Mouse (Mus musculus): ENCODE results near the gene Col5a3. TPM values are rescaled to one million over a fixed set of nuclear protein-coding genes. Genes with fewer than 3 reads are reported as not detected.

The Col5a3 gene
- polyA plus RNA-seq, 1 experiment = 71.7 TPM

DNA sequence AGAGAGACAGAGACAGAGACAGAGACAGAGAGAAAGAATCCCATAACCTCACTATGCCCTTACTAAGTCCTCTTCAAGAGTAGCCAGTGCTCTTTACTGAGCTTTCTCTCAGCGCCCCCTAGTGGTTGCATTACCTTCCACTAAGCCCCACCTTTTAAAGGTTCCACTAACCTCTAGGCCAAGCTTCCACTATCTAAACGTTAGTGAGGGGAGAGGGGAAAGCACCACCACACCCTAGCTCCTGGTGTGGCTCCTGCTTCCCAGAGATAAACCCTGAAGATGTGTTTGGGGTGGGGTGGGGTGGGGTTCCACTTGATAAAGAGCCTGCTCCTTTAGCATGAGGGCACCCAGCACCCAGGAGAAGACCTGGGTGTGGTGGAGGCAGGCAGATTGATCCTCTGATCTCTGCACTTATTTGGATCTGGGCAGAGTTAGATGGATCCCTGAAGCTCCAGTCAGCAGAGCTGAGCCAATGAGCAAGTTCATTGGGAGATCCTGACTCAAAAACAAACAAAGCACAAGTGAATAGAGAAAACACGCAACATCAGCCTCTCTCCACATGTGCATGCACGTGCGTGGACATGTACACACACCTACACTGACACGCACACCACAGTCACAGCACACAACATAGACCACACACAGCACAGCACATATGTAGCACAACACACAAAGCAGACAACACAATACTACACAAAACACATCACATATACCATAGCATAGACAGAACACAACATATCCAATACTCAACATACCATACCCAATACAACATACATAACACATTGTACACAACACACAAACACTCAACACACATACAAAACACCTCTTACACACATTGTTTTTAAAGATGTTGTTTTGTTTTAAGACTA, 57.5 kb downstream of the Col5a3 start:
- no peak overlapping the region for H3K4me3 ChIP-seq (ENCODE audit: insufficient read depth, low read length)
- no peaks in the 10 kb centered on the region for H3K4me1 ChIP-seq (ENCODE audit: control insufficient read depth, insufficient read depth, low read length)
- no peak overlapping the region for H3K27ac ChIP-seq (ENCODE audit: insufficient read depth, low read length)
- TF ChIP-seq POLR2A (IDR thresholded peaks at IDR 0.05; ENCODE audit: low read depth, low read length) = no peak
- TF ChIP-seq CTCF (IDR thresholded peaks at IDR 0.05; ENCODE audit: borderline replicate concordance, insufficient read depth, low read length) = no peak; the same call in 1 of the 2 replicates

DNA sequence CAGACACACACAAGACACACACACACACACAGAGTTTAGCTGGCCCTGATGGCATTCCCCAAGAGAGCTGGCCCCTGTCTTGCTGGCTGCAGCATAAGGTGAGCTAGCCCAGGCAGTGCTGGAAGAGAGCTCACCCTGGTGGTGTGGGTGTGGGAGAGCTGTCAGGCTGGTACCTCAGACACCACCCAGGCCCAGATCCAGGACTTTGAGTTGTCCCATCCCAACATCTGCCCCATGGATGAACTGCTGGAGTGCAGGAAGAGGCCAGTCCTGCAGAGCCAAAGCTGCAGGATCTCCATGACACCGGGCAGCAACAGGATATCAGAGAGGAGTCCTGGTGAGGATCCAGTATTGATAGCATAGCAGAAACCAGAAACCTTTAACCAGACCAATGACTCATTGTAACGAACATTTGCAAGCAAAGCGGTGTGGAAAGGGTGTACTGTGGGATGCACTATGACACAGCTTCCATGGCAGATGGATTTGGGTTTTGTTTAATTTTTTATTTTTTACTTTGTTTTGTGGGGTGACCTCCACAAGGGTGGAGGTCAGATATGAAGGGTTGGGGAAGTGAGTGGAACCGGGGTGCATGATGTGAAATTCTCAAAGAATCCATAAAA, 58.7 kb downstream of the Col5a3 start:
- H3K4me3 ChIP-seq (ENCODE audit: insufficient read depth, low read length) = no peak overlapping the region
- TF ChIP-seq CTCF (IDR thresholded peaks at IDR 0.05; ENCODE audit: borderline replicate concordance, insufficient read depth, low read length) (no peak), POLR2A (IDR thresholded peaks at IDR 0.05; ENCODE audit: low read depth, low read length) (no peak)
- no peaks in the 10 kb centered on the region for H3K4me1 ChIP-seq (ENCODE audit: control insufficient read depth, insufficient read depth, low read length)
- no peak overlapping the region for H3K27ac ChIP-seq (ENCODE audit: insufficient read depth, low read length)

DNA sequence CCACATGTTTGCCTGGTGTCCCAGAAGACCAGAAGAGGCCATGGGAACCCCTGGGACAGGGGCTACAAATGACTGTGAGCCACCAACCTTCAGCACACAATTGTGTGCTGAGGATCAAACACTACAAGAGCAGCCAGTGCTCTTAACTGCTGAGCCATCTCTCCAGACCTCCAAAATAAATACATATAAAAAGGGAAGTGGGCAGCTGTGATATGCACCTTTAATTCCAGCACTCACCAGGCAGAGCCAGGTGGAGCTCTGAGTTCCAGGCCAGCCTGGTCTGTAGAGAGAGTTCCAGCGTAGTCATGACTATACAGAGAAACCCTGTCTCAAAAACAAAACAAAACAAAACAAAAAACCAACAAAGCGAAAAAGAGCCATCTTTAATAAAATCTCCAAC, 60.5 kb downstream of the Col5a3 start:
- no peaks in the 10 kb centered on the region for H3K4me1 ChIP-seq (ENCODE audit: control insufficient read depth, insufficient read depth, low read length)
- no peak overlapping the region for H3K27ac ChIP-seq (ENCODE audit: insufficient read depth, low read length)
- H3K4me3 ChIP-seq (ENCODE audit: insufficient read depth, low read length) = no peak overlapping the region
- no peak for TF ChIP-seq POLR2A (IDR thresholded peaks at IDR 0.05; ENCODE audit: low read depth, low read length)
- no peak for TF ChIP-seq CTCF (IDR thresholded peaks at IDR 0.05; ENCODE audit: borderline replicate concordance, insufficient read depth, low read length)

DNA sequence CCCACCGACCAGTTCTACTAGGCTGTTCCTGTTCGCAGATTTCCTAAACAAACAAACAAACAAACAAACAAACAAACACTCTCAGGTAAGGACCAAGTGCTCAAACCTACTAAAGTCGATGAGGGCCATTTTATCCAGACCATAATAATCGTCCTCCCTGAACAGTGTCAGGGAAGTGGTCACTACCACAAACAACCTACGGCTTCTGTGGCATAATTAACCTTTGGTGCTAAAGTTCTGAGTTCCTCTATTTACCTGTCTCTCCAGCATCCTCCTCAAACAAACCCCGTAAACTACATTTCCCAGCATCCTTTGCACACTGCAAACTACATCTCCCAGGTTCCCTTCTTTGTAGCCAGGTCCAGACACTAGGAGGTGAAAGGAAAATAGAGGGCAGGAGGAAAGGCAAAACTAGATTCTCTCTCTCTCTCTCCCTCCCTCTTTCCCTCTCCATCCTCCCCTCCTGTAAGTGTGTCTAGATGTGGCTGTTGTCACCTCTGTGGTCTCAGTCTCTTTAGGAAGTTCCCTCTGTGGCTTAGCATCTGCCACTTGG, 63.3 kb downstream of the Col5a3 start:
- H3K27ac ChIP-seq (ENCODE audit: insufficient read depth, low read length) = no peak overlapping the region
- no peak overlapping the region for H3K4me3 ChIP-seq (ENCODE audit: insufficient read depth, low read length)
- H3K4me1 ChIP-seq (ENCODE audit: control insufficient read depth, insufficient read depth, low read length) = no peaks in the 10 kb centered on the region
- no peak for TF ChIP-seq POLR2A (IDR thresholded peaks at IDR 0.05; ENCODE audit: low read depth, low read length)

DNA sequence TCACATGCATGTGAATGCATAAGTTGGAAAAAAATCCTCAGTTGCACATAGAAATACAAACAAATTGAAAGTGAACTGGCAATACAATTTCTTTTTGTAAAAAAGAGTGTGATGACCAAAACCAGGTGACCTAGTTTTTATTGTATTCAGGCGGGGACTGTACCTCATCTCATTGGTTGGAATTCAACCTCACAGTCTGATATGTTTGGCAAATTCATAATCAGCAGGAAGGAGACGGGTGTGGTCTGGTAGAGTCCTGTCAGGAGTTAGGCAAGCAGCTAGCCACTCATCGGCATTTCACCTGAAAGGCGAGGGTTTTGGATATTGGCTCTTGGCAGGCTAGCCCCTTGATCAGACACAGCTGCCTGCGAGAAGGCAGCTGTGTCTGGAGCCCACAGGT, 65.7 kb downstream of the Col5a3 start:
- no peak overlapping the region for H3K4me3 ChIP-seq (ENCODE audit: insufficient read depth, low read length)
- TF ChIP-seq CTCF (IDR thresholded peaks at IDR 0.05; ENCODE audit: borderline replicate concordance, insufficient read depth, low read length) (no peak), POLR2A (IDR thresholded peaks at IDR 0.05; ENCODE audit: low read depth, low read length) (no peak)
- H3K27ac ChIP-seq (ENCODE audit: insufficient read depth, low read length) = no peak overlapping the region
- H3K4me1 ChIP-seq (ENCODE audit: control insufficient read depth, insufficient read depth, low read length) = no peaks in the 10 kb centered on the region

DNA sequence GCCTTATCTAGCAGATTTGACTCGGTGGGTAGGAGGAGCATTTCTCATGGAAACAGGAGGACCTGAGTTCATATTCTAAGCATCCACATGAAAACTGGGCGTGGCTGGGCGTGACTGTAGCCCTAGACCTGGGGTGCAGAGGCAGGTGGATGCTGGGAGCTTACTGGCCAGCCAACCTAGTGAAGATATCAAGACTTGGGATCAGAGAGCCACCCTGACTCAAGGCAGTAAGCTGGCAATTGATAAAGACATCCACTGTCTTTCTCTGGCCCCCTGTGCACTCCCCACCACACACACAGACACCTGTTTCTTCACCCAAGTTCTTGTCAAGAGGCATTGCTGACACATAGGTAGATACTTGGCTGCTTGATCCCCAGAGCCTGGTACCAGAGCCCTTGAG, 66.3 kb downstream of the Col5a3 start:
- TF ChIP-seq POLR2A (IDR thresholded peaks at IDR 0.05; ENCODE audit: low read depth, low read length) = no peak
- TF ChIP-seq CTCF (IDR thresholded peaks at IDR 0.05; ENCODE audit: borderline replicate concordance, insufficient read depth, low read length) = no peak
- Histone ChIP-seq H3K27ac (ENCODE audit: insufficient read depth, low read length) (no peak overlapping the region), H3K4me1 (ENCODE audit: control insufficient read depth, insufficient read depth, low read length) (no peaks in the 10 kb centered on the region), H3K4me3 (ENCODE audit: insufficient read depth, low read length) (no peak overlapping the region)

DNA sequence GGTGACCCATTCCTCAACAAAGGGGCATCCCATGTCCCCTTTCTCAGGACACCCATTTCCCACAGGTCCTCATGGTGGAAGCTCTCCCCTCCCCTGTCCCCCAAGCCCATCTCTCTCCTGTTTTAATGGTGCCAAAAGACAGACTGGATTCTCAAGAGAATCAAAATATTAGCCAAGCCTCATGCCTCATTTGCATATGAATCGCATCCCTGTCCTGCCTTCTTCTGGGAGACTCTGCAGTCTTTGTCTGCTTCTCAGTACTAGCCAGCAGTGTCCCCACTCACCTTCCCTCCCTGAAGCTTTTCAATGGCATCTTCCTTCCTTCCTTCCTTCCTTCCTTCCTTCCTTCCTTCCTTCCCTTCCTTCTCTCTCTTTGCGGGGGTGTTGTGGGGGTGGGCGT, 67.2 kb downstream of the Col5a3 start:
- H3K27ac ChIP-seq (ENCODE audit: insufficient read depth, low read length) = no peak overlapping the region
- no peak overlapping the region for H3K4me3 ChIP-seq (ENCODE audit: insufficient read depth, low read length)
- H3K4me1 ChIP-seq (ENCODE audit: control insufficient read depth, insufficient read depth, low read length) = no peaks in the 10 kb centered on the region
- TF ChIP-seq POLR2A (IDR thresholded peaks at IDR 0.05; ENCODE audit: low read depth, low read length) = no peak
- TF ChIP-seq CTCF (IDR thresholded peaks at IDR 0.05; ENCODE audit: borderline replicate concordance, insufficient read depth, low read length) = no peak

DNA sequence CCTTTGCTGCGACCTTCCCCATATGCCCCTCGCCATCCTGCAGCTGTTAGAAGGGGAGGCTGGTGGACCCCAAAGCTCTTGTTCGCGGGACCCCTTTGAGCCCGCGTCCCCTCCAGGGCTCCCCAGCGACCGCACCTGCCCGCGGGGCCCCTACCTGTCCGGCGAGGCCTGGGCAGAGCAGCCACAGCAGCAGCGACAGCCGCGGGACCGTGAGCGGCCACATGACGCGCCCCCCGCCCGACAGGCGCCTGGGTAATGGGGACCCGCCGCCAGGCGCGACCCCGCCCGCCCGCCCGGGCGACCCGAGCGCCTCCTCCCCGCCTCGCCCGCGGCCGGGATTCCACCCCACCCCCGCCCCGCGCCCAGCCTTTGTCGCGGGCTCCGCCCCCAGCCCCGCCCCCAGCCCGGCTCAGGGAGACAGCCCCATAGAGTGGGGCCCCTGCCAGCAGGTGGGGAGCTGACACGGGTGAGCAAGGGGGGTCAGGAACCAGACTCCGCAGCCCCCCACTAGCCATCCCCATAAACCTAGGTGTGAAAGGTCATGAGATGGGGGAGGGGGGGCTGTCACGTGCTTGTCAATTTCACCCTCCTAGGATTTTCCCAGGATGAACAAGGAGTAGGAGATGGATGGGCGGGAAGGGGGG, 68.7 kb downstream of the Col5a3 start, which contains the start of gene Olfm2:
Olfm2 (minus strand) TSS at position 333 of the 644 bp plus-strand sequence.
- H3K27ac ChIP-seq (ENCODE audit: insufficient read depth, low read length) = no peak within 1 kb of the TSS
- H3K4me3 ChIP-seq (ENCODE audit: insufficient read depth, low read length) = no peak within 1 kb of the TSS
- H3K4me1 ChIP-seq (ENCODE audit: control insufficient read depth, insufficient read depth, low read length) = no peaks in the 10 kb centered on the region
- TF ChIP-seq POLR2A (IDR thresholded peaks at IDR 0.05; ENCODE audit: low read depth, low read length) (no peak), CTCF (IDR thresholded peaks at IDR 0.05; ENCODE audit: borderline replicate concordance, insufficient read depth, low read length) (no peak)

DNA sequence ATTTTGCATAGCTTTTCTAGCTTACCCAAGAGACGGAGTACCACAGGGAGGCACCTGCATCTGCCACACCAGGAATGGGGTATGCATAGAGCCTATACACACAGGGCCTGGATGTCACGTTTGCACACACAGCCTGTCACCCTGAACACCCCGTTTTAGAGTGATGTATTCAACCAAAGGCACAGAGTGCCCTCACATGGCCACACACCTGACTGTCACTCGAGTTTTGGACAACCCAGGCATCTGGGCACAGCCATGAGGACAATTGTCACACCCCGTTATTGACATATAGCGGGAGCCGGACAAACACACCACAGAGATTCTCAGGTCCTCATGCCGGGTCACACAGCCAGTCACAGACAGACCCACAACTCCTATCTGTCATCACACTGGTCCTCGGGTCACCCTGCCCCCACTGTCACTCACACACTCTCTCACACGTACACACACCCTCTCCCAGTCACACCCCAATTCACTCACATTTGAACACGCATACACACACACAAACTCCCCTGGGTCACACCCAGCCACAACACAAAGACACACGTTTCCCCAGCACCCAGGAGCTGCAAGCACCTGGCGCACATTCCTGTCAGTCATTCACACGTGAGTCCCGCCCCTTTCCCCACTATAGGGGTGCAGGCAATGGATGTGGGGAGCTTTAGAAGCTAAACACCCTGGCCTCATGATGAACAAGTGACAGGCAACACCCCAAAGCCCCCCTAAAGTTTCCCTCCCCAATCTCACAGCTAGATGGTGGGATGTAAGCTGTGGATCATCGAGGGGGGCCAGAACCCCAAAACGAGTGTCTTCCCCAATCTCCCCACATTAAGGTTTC, 69.5 kb downstream of the Col5a3 start:
- no peak overlapping the region for H3K27ac ChIP-seq (ENCODE audit: insufficient read depth, low read length)
- H3K4me1 ChIP-seq (ENCODE audit: control insufficient read depth, insufficient read depth, low read length) = no peaks in the 10 kb centered on the region
- H3K4me3 ChIP-seq (ENCODE audit: insufficient read depth, low read length) = no peak overlapping the region
- no peak for TF ChIP-seq CTCF (IDR thresholded peaks at IDR 0.05; ENCODE audit: borderline replicate concordance, insufficient read depth, low read length)
